Mouse (Mus musculus) stomach, postnatal 0 days (tissue): ENCODE measurements around the gene Eif5b. TPM values are rescaled to one million over a fixed set of nuclear protein-coding genes. Genes with fewer than 3 reads are reported as not detected.

Experiments used
- ATAC-seq: fragments of 200-750 bp; cut with Nextera tagmentation; 2 replicates; pipeline ENCODE4 v1.8.0; 2017; ENCODE audit not compliant: low FRiP score, low TSS enrichment
- DNase-seq: peaks from one replicate; pipeline ENCODE4 v3.0.0-alpha.2; 2016; ENCODE audit warnings: low spot score
- H3K27ac ChIP-seq: fragments of 300-500 bp; sonication (generic); replicated peaks from 2 replicates; pipeline ENCODE4 v1.5.1; 2014; ENCODE audit warnings: mild to moderate bottlenecking, control low read depth
- H3K27me3 ChIP-seq: fragments of 300-500 bp; sonication (generic); 2 replicates; pipeline ENCODE4 v1.6.1; 2014; ENCODE audit warnings: low read length; ENCODE audit not compliant: control insufficient read depth, insufficient read depth
- H3K36me3 ChIP-seq: fragments of 300-500 bp; sonication (generic); 2 replicates; pipeline ENCODE4 v1.6.1; 2014; ENCODE audit warnings: low read length, mixed read lengths; ENCODE audit not compliant: control insufficient read depth, insufficient read depth
- H3K4me1 ChIP-seq: fragments of 300-500 bp; sonication (generic); replicated peaks from 2 replicates; pipeline ENCODE4 v1.6.1; 2014; ENCODE audit warnings: antibody characterized with exemption; ENCODE audit not compliant: control insufficient read depth, insufficient read depth
- H3K4me2 ChIP-seq: fragments of 300-500 bp; sonication (generic); replicated peaks from 2 replicates; pipeline ENCODE4 v1.6.1; 2014; ENCODE audit warnings: low read depth, mild to moderate bottlenecking, control low read depth, moderate library complexity
- H3K4me3 ChIP-seq: fragments of 300-500 bp; sonication (generic); 2 replicates; pipeline ENCODE4 v1.5.1; 2014; ENCODE audit warnings: low read depth, low read length, control low read depth
- H3K9ac ChIP-seq: fragments of 300-500 bp; sonication (generic); 2 replicates; pipeline ENCODE4 v1.6.1; 2014; ENCODE audit warnings: mild to moderate bottlenecking, low read length, control low read depth, mixed read lengths
- H3K9me3 ChIP-seq: fragments of 300-500 bp; sonication (generic); 2 replicates; pipeline ENCODE4 v1.6.1; 2016; ENCODE audit warnings: low read length; ENCODE audit not compliant: control insufficient read depth
- CTCF ChIP-seq: IDR thresholded peaks from 2 replicates; pipeline ENCODE4 v1.5.1; 2016; ENCODE audit warnings: antibody characterized with exemption, low read depth, mild to moderate bottlenecking, moderate library complexity
- EP300 ChIP-seq: optimal IDR thresholded peaks from 2 replicates; pipeline ENCODE3; 2016; ENCODE audit warnings: antibody characterized with exemption
- WGBS: fragments of 180-500 bp; shearing (Covaris S2); extraction: QIAGEN DNeasy Blood & Tissue Kit; methylation state at CpG from one replicate; pipeline ENCODE4 v1.1.7; 2014; 5-methylcytosine and 5-hydroxymethylcytosine counted together
- polyA plus RNA-seq: library from polyadenylated mRNA; unstranded; fragments of >200 nt; fragmentation: Nextera tagmentation; extraction: Ambion mirVana; gene quantifications from 2 replicates; pipeline ENCODE4 v1.2.1, GENCODE M21; 2015

Eif5b gene
- polyA plus RNA-seq, 1 experiment from 2014 or later = 17.7 TPM

GRCm38 (mm10) chr1:38035521-38035920 lies 37.7 kb downstream of the Eif5b start:
- H3K4me3 ChIP-seq = no peak overlapping the region
- H3K9ac ChIP-seq = no peak overlapping the region
- DNase-seq = no peak
- 83% methylated on average over 4 of the region's 4 CpGs for WGBS
- no peaks in the 10 kb centered on the region for H3K27me3 ChIP-seq
- H3K27ac ChIP-seq = no peak overlapping the region
- no peak for TF ChIP-seq EP300
- TF ChIP-seq CTCF = no peak
- no peaks in the 10 kb centered on the region for H3K9me3 ChIP-seq
- no peak for ATAC-seq
- H3K36me3 ChIP-seq = peaks cover 27% of the 10 kb centered on the region
- H3K4me2 ChIP-seq = no peak overlapping the region
- no peaks in the 10 kb centered on the region for H3K4me1 ChIP-seq

GRCm38 (mm10) chr1:38037375-38037774 lies 39.6 kb downstream of the Eif5b start:
- H3K27me3 ChIP-seq = no peaks in the 10 kb centered on the region
- TF ChIP-seq CTCF = no peak
- TF ChIP-seq EP300 = no peak
- H3K4me1 ChIP-seq = no peaks in the 10 kb centered on the region
- H3K4me2 ChIP-seq = no peak overlapping the region
- DNase-seq (no peak), ATAC-seq (no peak)
- H3K36me3 ChIP-seq = peaks cover 31% of the 10 kb centered on the region
- no peak overlapping the region for H3K4me3 ChIP-seq
- H3K9me3 ChIP-seq = no peaks in the 10 kb centered on the region
- WGBS = 88% methylated on average over 5 of the region's 5 CpGs
- H3K9ac ChIP-seq = no peak overlapping the region
- H3K27ac ChIP-seq = no peak overlapping the region

GRCm38 (mm10) chr1:38038898-38039297 lies 41.1 kb downstream of the Eif5b start:
- no peak for TF ChIP-seq CTCF
- Histone ChIP-seq H3K9ac (no peak overlapping the region), H3K27ac (no peak overlapping the region), H3K9me3 (no peaks in the 10 kb centered on the region), H3K36me3 (peaks cover 26% of the 10 kb centered on the region), H3K4me3 (no peak overlapping the region), H3K27me3 (no peaks in the 10 kb centered on the region), H3K4me2 (no peak overlapping the region), H3K4me1 (no peaks in the 10 kb centered on the region)
- DNase-seq (no peak), ATAC-seq (no peak)
- 73% methylated on average over 2 of the region's 2 CpGs for WGBS

DNA sequence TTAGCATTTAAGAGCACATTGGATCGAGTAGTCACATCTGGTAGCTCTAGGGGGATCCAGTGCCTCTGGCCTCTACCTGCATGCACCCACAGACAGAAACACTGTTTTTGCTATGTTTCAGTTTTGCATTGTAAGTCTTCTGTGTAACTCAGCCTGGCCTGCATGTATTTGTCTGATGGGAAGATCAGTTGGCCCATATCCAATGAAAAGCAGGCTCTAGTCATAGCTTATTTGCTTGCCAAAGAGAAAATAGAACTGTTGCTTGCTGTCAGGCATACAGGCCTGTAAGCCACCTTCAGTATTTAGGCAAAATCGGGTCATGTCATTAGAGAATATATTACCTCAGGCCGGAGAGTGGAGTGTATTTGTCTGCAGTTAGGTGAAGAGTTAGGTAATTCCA lies 50.3 kb downstream of the Eif5b start:
- 85% methylated on average over 3 of the region's 3 CpGs for WGBS
- no peak for DNase-seq
- H3K36me3 ChIP-seq = peaks cover 25% of the 10 kb centered on the region

GRCm38 (mm10) chr1:38049562-38049961 lies 51.8 kb downstream of the Eif5b start:
- Histone ChIP-seq H3K27me3 (no peaks in the 10 kb centered on the region), H3K4me3 (no peak overlapping the region), H3K9me3 (no peaks in the 10 kb centered on the region), H3K4me2 (no peak overlapping the region), H3K36me3 (peaks cover 34% of the 10 kb centered on the region), H3K4me1 (no peaks in the 10 kb centered on the region), H3K9ac (no peak overlapping the region), H3K27ac (no peak overlapping the region)
- DNase-seq = no peak
- no peak for ATAC-seq
- WGBS = 43% methylated on average over 4 of the region's 4 CpGs
- TF ChIP-seq CTCF = no peak
- TF ChIP-seq EP300 = no peak

More for the DNA sequence above, 50.3 kb downstream of the Eif5b start:
- H3K9me3 ChIP-seq = no peaks in the 10 kb centered on the region
- no peak overlapping the region for H3K4me2 ChIP-seq
- no peak overlapping the region for H3K27ac ChIP-seq
- no peak for ATAC-seq
- H3K4me1 ChIP-seq = no peaks in the 10 kb centered on the region
- H3K27me3 ChIP-seq = no peaks in the 10 kb centered on the region
- no peak overlapping the region for H3K9ac ChIP-seq
- TF ChIP-seq EP300 = no peak
- H3K4me3 ChIP-seq = no peak overlapping the region

DNA sequence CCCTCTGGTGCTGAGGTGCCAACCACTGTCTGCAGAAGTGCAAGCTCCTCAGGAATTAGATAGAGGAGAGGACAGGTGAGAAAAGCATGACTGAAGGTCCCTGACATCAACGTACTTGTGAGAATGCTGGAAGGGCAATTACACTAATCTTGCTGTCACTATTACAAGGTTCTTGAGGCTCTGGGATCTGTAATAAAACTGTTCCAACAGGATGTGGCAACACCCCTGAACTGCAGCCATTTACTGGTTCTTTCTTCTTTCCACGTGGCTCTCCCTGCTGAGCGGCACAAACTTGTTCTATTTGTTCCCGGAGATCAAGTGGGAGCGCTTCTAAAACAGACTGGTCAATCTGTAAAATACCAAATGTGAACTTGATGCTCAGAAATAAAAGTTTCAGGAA lies 57.4 kb downstream of the Eif5b start:
- no peak overlapping the region for H3K4me2 ChIP-seq
- H3K9me3 ChIP-seq = no peaks in the 10 kb centered on the region
- H3K9ac ChIP-seq = no peak overlapping the region
- 78% methylated on average over 5 of the region's 5 CpGs for WGBS
- TF ChIP-seq CTCF (no peak), EP300 (no peak)
- H3K27me3 ChIP-seq = no peaks in the 10 kb centered on the region
- DNase-seq (no peak), ATAC-seq (no peak)
- no peak overlapping the region for H3K4me3 ChIP-seq
- H3K4me1 ChIP-seq = no peaks in the 10 kb centered on the region
- H3K36me3 ChIP-seq = peaks cover 27% of the 10 kb centered on the region
- no peak overlapping the region for H3K27ac ChIP-seq
